Mouse (Mus musculus) adrenal gland, postnatal 10 days (tissue): ENCODE measurements at regions not wholly inside any gene's neighbourhood (a gene's known extent, or its start where the extent isn't known, plus 50 kb on each side); places are given as distances from the start of the nearest gene placed in this dataset.

Experiments used
- DNase-seq: peaks from one replicate; pipeline ENCODE4 v3.0.0; 2021; ENCODE audit warnings: mixed read lengths

- no peak for DNase-seq
These were observed 173.0 kb downstream of the Rab11fip4 start for GRCm38 (mm10) chr11:79764026-79764425.

- no peak for DNase-seq
These were observed 171.6 kb downstream of the Rab11fip4 start for GRCm38 (mm10) chr11:79762654-79763053.

GRCm38 (mm10) chr11:79762027-79762426 is 171.0 kb downstream of the Rab11fip4 start:
- DNase-seq = no peak

- DNase-seq = no peak
These were observed 169.5 kb downstream of the Rab11fip4 start for GRCm38 (mm10) chr11:79760533-79760932.

GRCm38 (mm10) chr11:79758281-79758680 is 167.3 kb downstream of the Rab11fip4 start:
- no peak for DNase-seq

GRCm38 (mm10) chr11:79757513-79758071 is 166.6 kb downstream of the Rab11fip4 start:
- no peak for DNase-seq

GRCm38 (mm10) chr11:79756305-79756846 is 165.4 kb downstream of the Rab11fip4 start:
- DNase-seq = no peak

GRCm38 (mm10) chr11:79753491-79753890 is 162.5 kb downstream of the Rab11fip4 start:
- no peak for DNase-seq

GRCm38 (mm10) chr11:79752717-79753480 is 161.9 kb downstream of the Rab11fip4 start:
- peak; percentile 75 for DNase-seq

- peak; percentile 68 for DNase-seq
These were observed 161.0 kb downstream of the Rab11fip4 start for GRCm38 (mm10) chr11:79751751-79752716.

GRCm38 (mm10) chr11:79750943-79751342 is 159.9 kb downstream of the Rab11fip4 start:
- no peak for DNase-seq

- no peak for DNase-seq
These were observed 158.9 kb downstream of the Rab11fip4 start for GRCm38 (mm10) chr11:79749755-79750434.

- DNase-seq = no peak
These were observed 158.1 kb downstream of the Rab11fip4 start for GRCm38 (mm10) chr11:79749141-79749540.

- DNase-seq = no peak
These were observed 157.7 kb downstream of the Rab11fip4 start for GRCm38 (mm10) chr11:79748606-79749125.

- DNase-seq = peak; percentile 52
These were observed 156.8 kb downstream of the Rab11fip4 start for GRCm38 (mm10) chr11:79747801-79748200.
